Mouse (Mus musculus): ENCODE results near the gene Plpp1. TPM values are rescaled to one million over a fixed set of nuclear protein-coding genes. Genes with fewer than 3 reads are reported as not detected.

The Plpp1 gene
- polyA plus RNA-seq, 1 experiment: 10.1 TPM

- Histone ChIP-seq H3K27ac (replicated peaks; ENCODE audit: low read depth, low read length) (no peak overlapping the region), H3K4me1 (ENCODE audit: control insufficient read depth, insufficient read depth, insufficient read length, low read length) (peaks cover 10% of the 10 kb centered on the region), H3K4me3 (ENCODE audit: insufficient read depth, low read depth, low read length) (no peak overlapping the region)
These were observed 21.8 kb downstream of the Plpp1 start for GRCm38 (mm10) chr13:112822413-112822812.

- peaks cover 8% of the 10 kb centered on the region for H3K4me1 ChIP-seq (ENCODE audit: control insufficient read depth, insufficient read depth, insufficient read length, low read length)
- H3K4me3 ChIP-seq (ENCODE audit: insufficient read depth, low read depth, low read length): no peak overlapping the region
- no peak overlapping the region for H3K27ac ChIP-seq (replicated peaks; ENCODE audit: low read depth, low read length)
These were observed 22.8 kb downstream of the Plpp1 start for GRCm38 (mm10) chr13:112823236-112823910.

- Histone ChIP-seq H3K27ac (replicated peaks; ENCODE audit: low read depth, low read length) (no peak overlapping the region), H3K4me1 (ENCODE audit: control insufficient read depth, insufficient read depth, insufficient read length, low read length) (peaks cover 6% of the 10 kb centered on the region), H3K4me3 (ENCODE audit: insufficient read depth, low read depth, low read length) (no peak overlapping the region)
These were observed 23.5 kb downstream of the Plpp1 start for GRCm38 (mm10) chr13:112823911-112824648.

- Histone ChIP-seq H3K4me3 (ENCODE audit: insufficient read depth, low read depth, low read length) (no peak overlapping the region), H3K4me1 (ENCODE audit: control insufficient read depth, insufficient read depth, insufficient read length, low read length) (peaks cover 5% of the 10 kb centered on the region), H3K27ac (replicated peaks; ENCODE audit: low read depth, low read length) (no peak overlapping the region)
These were observed 24.9 kb downstream of the Plpp1 start for GRCm38 (mm10) chr13:112825479-112825878.

- Histone ChIP-seq H3K27ac (replicated peaks; ENCODE audit: low read depth, low read length) (no peak overlapping the region), H3K4me1 (ENCODE audit: control insufficient read depth, insufficient read depth, insufficient read length, low read length) (no peaks in the 10 kb centered on the region; the same call in 1 of the 2 replicates), H3K4me3 (ENCODE audit: insufficient read depth, low read depth, low read length) (no peak overlapping the region)
These were observed 29.0 kb downstream of the Plpp1 start for GRCm38 (mm10) chr13:112829619-112830018.

- H3K4me3 ChIP-seq (ENCODE audit: insufficient read depth, low read depth, low read length): no peak overlapping the region
- H3K4me1 ChIP-seq (ENCODE audit: control insufficient read depth, insufficient read depth, insufficient read length, low read length): peaks cover 1% of the 10 kb centered on the region
- H3K27ac ChIP-seq (replicated peaks; ENCODE audit: low read depth, low read length): no peak overlapping the region
These were observed 32.0 kb downstream of the Plpp1 start for GRCm38 (mm10) chr13:112832589-112832988.

- no peak overlapping the region for H3K27ac ChIP-seq (replicated peaks; ENCODE audit: low read depth, low read length)
- H3K4me3 ChIP-seq (ENCODE audit: insufficient read depth, low read depth, low read length): no peak overlapping the region
- H3K4me1 ChIP-seq (ENCODE audit: control insufficient read depth, insufficient read depth, insufficient read length, low read length): peaks cover 2% of the 10 kb centered on the region
These were observed 32.8 kb downstream of the Plpp1 start for GRCm38 (mm10) chr13:112833253-112833894.

GRCm38 (mm10) chr13:112833895-112834263 lies 33.3 kb downstream of the Plpp1 start:
- Histone ChIP-seq H3K4me3 (ENCODE audit: insufficient read depth, low read depth, low read length) (no peak overlapping the region), H3K4me1 (ENCODE audit: control insufficient read depth, insufficient read depth, insufficient read length, low read length) (peaks cover 2% of the 10 kb centered on the region), H3K27ac (replicated peaks; ENCODE audit: low read depth, low read length) (no peak overlapping the region)

GRCm38 (mm10) chr13:112835113-112835512 lies 34.5 kb downstream of the Plpp1 start:
- Histone ChIP-seq H3K4me1 (ENCODE audit: control insufficient read depth, insufficient read depth, insufficient read length, low read length) (peaks cover 2% of the 10 kb centered on the region), H3K27ac (replicated peaks; ENCODE audit: low read depth, low read length) (no peak overlapping the region), H3K4me3 (ENCODE audit: insufficient read depth, low read depth, low read length) (no peak overlapping the region)

GRCm38 (mm10) chr13:112836951-112837350 lies 36.4 kb downstream of the Plpp1 start:
- Histone ChIP-seq H3K27ac (replicated peaks; ENCODE audit: low read depth, low read length) (no peak overlapping the region), H3K4me1 (ENCODE audit: control insufficient read depth, insufficient read depth, insufficient read length, low read length) (peaks cover 2% of the 10 kb centered on the region), H3K4me3 (ENCODE audit: insufficient read depth, low read depth, low read length) (no peak overlapping the region)

GRCm38 (mm10) chr13:112837621-112838155 lies 37.1 kb downstream of the Plpp1 start:
- Histone ChIP-seq H3K4me1 (ENCODE audit: control insufficient read depth, insufficient read depth, insufficient read length, low read length) (peaks cover 2% of the 10 kb centered on the region), H3K4me3 (ENCODE audit: insufficient read depth, low read depth, low read length) (no peak overlapping the region), H3K27ac (replicated peaks; ENCODE audit: low read depth, low read length) (no peak overlapping the region)

- H3K4me3 ChIP-seq (ENCODE audit: insufficient read depth, low read depth, low read length): no peak overlapping the region
- H3K4me1 ChIP-seq (ENCODE audit: control insufficient read depth, insufficient read depth, insufficient read length, low read length): peaks cover 2% of the 10 kb centered on the region; the same call in 1 of the 2 replicates
- H3K27ac ChIP-seq (replicated peaks; ENCODE audit: low read depth, low read length): no peak overlapping the region
These were observed 38.1 kb downstream of the Plpp1 start for GRCm38 (mm10) chr13:112838562-112839232.

GRCm38 (mm10) chr13:112840241-112841087 lies 39.9 kb downstream of the Plpp1 start:
- no peak overlapping the region for H3K4me3 ChIP-seq (ENCODE audit: insufficient read depth, low read depth, low read length)
- H3K4me1 ChIP-seq (ENCODE audit: control insufficient read depth, insufficient read depth, insufficient read length, low read length): peaks cover 2% of the 10 kb centered on the region; the same call in 1 of the 2 replicates
- no peak overlapping the region for H3K27ac ChIP-seq (replicated peaks; ENCODE audit: low read depth, low read length)

- Histone ChIP-seq H3K4me3 (ENCODE audit: insufficient read depth, low read depth, low read length) (no peak overlapping the region), H3K27ac (replicated peaks; ENCODE audit: low read depth, low read length) (no peak overlapping the region), H3K4me1 (ENCODE audit: control insufficient read depth, insufficient read depth, insufficient read length, low read length) (no peaks in the 10 kb centered on the region)
These were observed 45.3 kb downstream of the Plpp1 start for GRCm38 (mm10) chr13:112845931-112846330.
